Mouse (Mus musculus) frontal cortex, adult 2 months (tissue): ENCODE data around the gene Gm16430. TPM values are rescaled to one million over a fixed set of nuclear protein-coding genes. Genes with fewer than 3 reads are reported as not detected.
"Not testable (repeated sequence)": the region's sequence is repeated elsewhere in the genome, so short reads cannot be mapped to it uniquely, and the experiment has no call there.

Source experiments
- DNase-seq, 2 experiments: peaks; one replicate each; pipeline ENCODE4 v3.0.0; 2022; ENCODE audit warnings: low spot score in 1 of 2; ENCODE audit errors: extremely low spot score in 1 of 2
- polyA plus RNA-seq: library from polyadenylated mRNA; depleted of rRNA; stranded (reverse); fragments of >200 nt; gene quantifications from 2 replicates; pipeline ENCODE4 v1.2.3, GENCODE M21; 2012; rRNA removed

The Gm16430 gene
- not detected in 2 replicates for polyA plus RNA-seq

DNA sequence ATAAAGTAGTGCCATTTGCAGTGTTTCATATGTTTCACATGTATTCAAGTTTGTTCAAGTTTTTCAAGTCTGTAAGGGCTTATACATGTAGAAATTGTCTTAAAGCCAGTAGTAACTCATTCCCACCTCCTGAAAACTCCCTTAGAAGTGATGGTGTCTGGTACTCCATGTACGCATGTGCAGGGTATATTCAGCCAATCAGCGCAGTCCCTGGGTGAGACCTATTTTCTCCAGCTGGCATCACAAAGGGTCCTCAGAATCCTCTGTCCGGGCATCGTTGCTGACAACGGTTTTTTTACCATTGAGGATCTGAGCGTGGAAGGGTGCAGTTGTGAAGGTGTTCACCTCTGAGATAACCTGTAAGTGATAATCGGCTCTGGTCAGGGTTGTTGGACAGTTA is at the start of gene Gm16430:
Gm16430 (plus strand) TSS at position 301 of the 400 bp plus-strand sequence.
- not testable (repeated sequence) for DNase-seq

Other genes with a start within 250 kb of the Gm16430 start
- gene Gm16405, start 91.0 kb upstream of the Gm16430 start, polyA plus RNA-seq, result not detected in 2 replicates